Mouse (Mus musculus) heart, postnatal 0 days (tissue): ENCODE data around the gene Lamb3. TPM values are rescaled to one million over a fixed set of nuclear protein-coding genes. Genes with fewer than 3 reads are reported as not detected.

Experiments
- ATAC-seq: fragments of 200-750 bp; cut with Nextera tagmentation; 2 replicates; pipeline ENCODE4 v1.8.0; 2017; ENCODE audit warnings: low read depth, moderate number of reproducible peaks, moderate library complexity; ENCODE audit not compliant: insufficient read depth
- DNase-seq: peaks from one replicate; pipeline ENCODE4 v3.0.0-alpha.2; 2016; ENCODE audit warnings: low spot score
- H3K27ac ChIP-seq: fragments of 300-500 bp; sonication (generic); 2 replicates; pipeline ENCODE4 v1.5.1; 2014; ENCODE audit warnings: low read depth, mild to moderate bottlenecking
- H3K27me3 ChIP-seq: fragments of 300-500 bp; sonication (generic); 2 replicates; pipeline ENCODE4 v1.6.1; 2014; ENCODE audit warnings: low read length, mixed read lengths; ENCODE audit not compliant: control insufficient read depth, insufficient read depth
- H3K36me3 ChIP-seq: fragments of 300-500 bp; sonication (generic); replicated peaks from 2 replicates; pipeline ENCODE4 v1.6.1; 2014; ENCODE audit warnings: low read length, mixed read lengths; ENCODE audit not compliant: control insufficient read depth, insufficient read depth
- H3K4me1 ChIP-seq: fragments of 300-500 bp; sonication (generic); 2 replicates; pipeline ENCODE4 v1.6.1; 2014; ENCODE audit warnings: antibody characterized with exemption; ENCODE audit not compliant: control insufficient read depth, insufficient read depth
- H3K4me2 ChIP-seq: fragments of 300-500 bp; sonication (generic); 2 replicates; pipeline ENCODE4 v1.6.1; 2014; ENCODE audit warnings: low read depth, mild to moderate bottlenecking, low read length, moderate library complexity
- H3K4me3 ChIP-seq: fragments of 300-500 bp; sonication (generic); 2 replicates; pipeline ENCODE4 v1.5.1; 2014; ENCODE audit warnings: low read depth, low read length
- H3K9ac ChIP-seq: fragments of 300-500 bp; sonication (generic); replicated peaks from 2 replicates; pipeline ENCODE4 v1.6.1; 2014; ENCODE audit warnings: low read depth, low read length, mixed read lengths
- H3K9me3 ChIP-seq: fragments of 300-500 bp; sonication (generic); replicated peaks from 2 replicates; pipeline ENCODE4 v1.6.1; 2016; ENCODE audit warnings: low read length; ENCODE audit not compliant: control insufficient read depth
- CTCF ChIP-seq: IDR thresholded peaks from 2 replicates; pipeline ENCODE4 v1.5.1; 2016; ENCODE audit warnings: antibody characterized with exemption, control low read depth, low read depth
- EP300 ChIP-seq: IDR thresholded peaks from 2 replicates; pipeline ENCODE4 v1.6.1; 2016; ENCODE audit warnings: antibody characterized with exemption, low read depth
- WGBS: fragments of 180-500 bp; shearing (Covaris S2); extraction: QIAGEN DNeasy Blood & Tissue Kit; methylation state at CpG from one replicate; pipeline ENCODE4 v1.1.7; 2014; 5-methylcytosine and 5-hydroxymethylcytosine counted together
- polyA plus RNA-seq: library from polyadenylated mRNA; unstranded; fragments of >200 nt; fragmentation: Nextera tagmentation; extraction: Ambion mirVana; gene quantifications from 2 replicates; pipeline ENCODE4 v1.2.1, GENCODE M21; 2015
- total RNA-seq: library from RNA; depleted of rRNA; stranded (reverse); fragments of >200 nt; gene quantifications from 2 replicates; pipeline ENCODE4 v1.2.3, GENCODE M21; 2014; ENCODE audit warnings: low replicate concordance

Lamb3 gene
- total and polyA plus RNA-seq, 2 experiments from 2014 or later = 8.1 to 9.8 TPM

DNA sequence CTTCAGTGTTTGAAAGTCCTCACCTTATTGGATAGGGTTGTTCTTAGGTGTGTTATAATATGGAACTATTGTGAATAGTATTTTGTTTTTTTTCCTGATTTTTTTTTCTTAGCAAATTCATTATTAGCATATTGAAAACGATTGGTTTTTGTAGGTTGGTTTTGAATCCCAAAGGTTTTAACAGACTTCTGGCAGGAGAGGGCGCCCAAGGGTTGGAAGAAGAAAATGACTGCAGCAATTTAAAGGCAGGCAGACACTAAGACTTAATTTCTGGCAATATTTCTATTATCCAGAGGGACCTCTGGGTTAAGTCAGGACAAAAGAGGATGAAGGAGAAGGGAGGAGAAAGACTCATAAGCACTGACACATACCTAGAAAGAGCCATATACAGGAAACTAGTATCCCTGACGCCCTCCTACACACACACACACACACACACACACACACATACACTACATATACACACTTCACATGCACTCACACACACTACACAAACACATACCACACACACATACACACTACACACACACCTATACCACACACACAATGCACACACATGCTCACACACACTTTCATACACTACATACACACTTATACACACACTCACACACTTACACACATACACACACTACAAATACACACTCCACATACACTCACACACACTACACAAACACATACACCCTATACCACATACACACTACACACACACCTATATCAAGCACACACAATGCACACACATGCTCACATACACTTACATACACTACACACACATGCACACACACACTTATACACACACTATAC is 48.2 kb downstream of the Lamb3 start:
- H3K4me1 ChIP-seq = peaks cover 12% of the 10 kb centered on the region; the same call in 1 of the 2 replicates
- H3K27me3 ChIP-seq = no peaks in the 10 kb centered on the region
- H3K36me3 ChIP-seq = no peaks in the 10 kb centered on the region
- H3K4me2 ChIP-seq = no peak overlapping the region
- H3K9me3 ChIP-seq = no peaks in the 10 kb centered on the region
- ATAC-seq (no peak; the same call in 1 of the 2 replicates), DNase-seq (peak; percentile 72)
- H3K4me3 ChIP-seq = no peak overlapping the region
- TF ChIP-seq CTCF (peak; percentile 70), EP300 (no peak)
- H3K27ac ChIP-seq = no peak overlapping the region
- no peak overlapping the region for H3K9ac ChIP-seq
- 30% methylated on average over 3 of the region's 3 CpGs for WGBS

DNA sequence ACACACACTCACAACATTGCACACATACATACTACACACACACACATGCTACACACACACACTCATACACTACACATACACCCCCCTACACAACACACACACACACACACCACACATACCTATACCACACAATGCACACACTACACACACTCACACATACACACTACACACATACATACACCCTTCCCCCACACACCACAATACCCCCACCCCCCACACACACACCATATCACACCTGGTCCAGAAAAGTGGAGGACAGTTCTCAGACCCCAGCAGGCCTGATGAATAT is 48.7 kb downstream of the Lamb3 start:
- H3K27me3 ChIP-seq = no peaks in the 10 kb centered on the region
- no peaks in the 10 kb centered on the region for H3K36me3 ChIP-seq
- H3K27ac ChIP-seq = no peak overlapping the region
- H3K4me3 ChIP-seq = no peak overlapping the region
- H3K9me3 ChIP-seq = no peaks in the 10 kb centered on the region
- H3K4me2 ChIP-seq = no peak overlapping the region
- H3K9ac ChIP-seq = no peak overlapping the region
- TF ChIP-seq CTCF = no peak
- no peak for TF ChIP-seq EP300
- no peak for DNase-seq
- ATAC-seq = no peak
- peaks cover 12% of the 10 kb centered on the region; the same call in 1 of the 2 replicates for H3K4me1 ChIP-seq

DNA sequence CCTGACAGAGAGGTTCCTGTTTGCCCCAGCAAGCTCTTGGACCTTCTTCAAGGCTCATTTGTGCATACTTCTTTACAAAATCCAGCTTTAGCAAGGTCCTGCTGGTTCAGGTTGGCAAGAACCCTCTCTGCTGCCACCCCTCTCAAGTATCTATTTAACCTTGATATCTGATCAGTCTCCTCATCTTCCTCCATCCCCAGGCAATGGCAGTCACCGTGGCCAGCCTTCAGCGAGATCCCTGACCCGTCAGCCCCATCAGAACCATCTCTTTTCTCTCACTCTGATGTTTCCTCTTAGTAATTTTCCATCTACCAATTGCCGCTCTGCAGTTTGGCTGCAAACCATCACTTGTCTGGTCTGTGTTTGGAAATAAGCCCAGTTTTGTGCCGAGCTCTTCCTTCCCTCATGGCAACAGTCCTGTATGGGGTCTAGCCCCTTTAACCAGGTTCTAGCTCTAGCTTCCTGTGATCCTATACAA is 49.2 kb downstream of the Lamb3 start:
- no peaks in the 10 kb centered on the region for H3K9me3 ChIP-seq
- no peaks in the 10 kb centered on the region for H3K36me3 ChIP-seq
- 15% methylated on average over 5 of the region's 5 CpGs for WGBS
- DNase-seq (no peak), ATAC-seq (no peak)
- TF ChIP-seq CTCF (no peak), EP300 (no peak)
- H3K27ac ChIP-seq = no peak overlapping the region
- no peak overlapping the region for H3K4me3 ChIP-seq
- H3K27me3 ChIP-seq = no peaks in the 10 kb centered on the region
- no peak overlapping the region for H3K9ac ChIP-seq
- H3K4me2 ChIP-seq = no peak overlapping the region
- peaks cover 12% of the 10 kb centered on the region; the same call in 1 of the 2 replicates for H3K4me1 ChIP-seq

GRCm38 (mm10) chr1:193259559-193259958 is 52.1 kb downstream of the Lamb3 start:
- Histone ChIP-seq H3K27ac (no peak overlapping the region), H3K4me1 (peaks cover 13% of the 10 kb centered on the region), H3K27me3 (no peaks in the 10 kb centered on the region), H3K4me3 (no peak overlapping the region), H3K36me3 (no peaks in the 10 kb centered on the region), H3K4me2 (no peak overlapping the region), H3K9me3 (no peaks in the 10 kb centered on the region), H3K9ac (no peak overlapping the region)
- 79% methylated on average over 9 of the region's 9 CpGs for WGBS
- DNase-seq (no peak), ATAC-seq (no peak)
- no peak for TF ChIP-seq EP300
- TF ChIP-seq CTCF = no peak

- peak; percentile 69 for DNase-seq
- no peaks in the 10 kb centered on the region for H3K9me3 ChIP-seq
- ATAC-seq = peak; percentile 67
- peak overlapping the region; percentile 49 for H3K27ac ChIP-seq
- H3K27me3 ChIP-seq = no peaks in the 10 kb centered on the region
- no peaks in the 10 kb centered on the region for H3K36me3 ChIP-seq
- H3K4me2 ChIP-seq = no peak overlapping the region
- H3K9ac ChIP-seq = no peak overlapping the region
- H3K4me1 ChIP-seq = peaks cover 8% of the 10 kb centered on the region
- 52% methylated on average over 7 of the region's 7 CpGs for WGBS
- no peak for TF ChIP-seq EP300
- no peak for TF ChIP-seq CTCF
- no peak overlapping the region for H3K4me3 ChIP-seq
These were observed 54.5 kb downstream of the Lamb3 start for GRCm38 (mm10) chr1:193261897-193262548.
